Mouse (Mus musculus) stomach, embryonic 15.5 days (tissue): ENCODE results near the gene Gpatch8. TPM values are rescaled to one million over a fixed set of nuclear protein-coding genes. Genes with fewer than 3 reads are reported as not detected.
A peak's percentile ranks its signal among the peaks of the same experiment; 100 is the strongest.

Experiments
- ATAC-seq: fragments of 200-750 bp; cut with Nextera tagmentation; 2 replicates; pipeline ENCODE4 v1.8.0; 2017; ENCODE audit warnings: low read depth, moderate number of reproducible peaks, moderate TSS enrichment; ENCODE audit not compliant: insufficient read depth, low FRiP score
- H3K27ac ChIP-seq: fragments of 300-500 bp; sonication (generic); 2 replicates; pipeline ENCODE4 v1.5.1; 2015; ENCODE audit warnings: mild to moderate bottlenecking, inconsistent platforms
- H3K27me3 ChIP-seq: fragments of 300-500 bp; sonication (generic); replicated peaks from 2 replicates; pipeline ENCODE4 v1.6.1; 2015; ENCODE audit warnings: inconsistent platforms
- H3K36me3 ChIP-seq: fragments of 300-500 bp; sonication (generic); 2 replicates; pipeline ENCODE4 v1.6.1; 2015; ENCODE audit warnings: inconsistent platforms
- H3K4me1 ChIP-seq: fragments of 300-500 bp; sonication (generic); 2 replicates; pipeline ENCODE4 v1.6.1; 2015; ENCODE audit warnings: inconsistent platforms
- H3K4me2 ChIP-seq: fragments of 300-500 bp; sonication (generic); 2 replicates; pipeline ENCODE4 v1.6.1; 2015; ENCODE audit warnings: mild to moderate bottlenecking, inconsistent platforms
- H3K4me3 ChIP-seq: fragments of 300-500 bp; sonication (generic); replicated peaks from 2 replicates; pipeline ENCODE4 v1.5.1; 2015; ENCODE audit warnings: inconsistent platforms
- H3K9ac ChIP-seq: fragments of 300-500 bp; sonication (generic); 2 replicates; pipeline ENCODE4 v1.6.1; 2015; ENCODE audit warnings: inconsistent platforms
- H3K9me3 ChIP-seq: fragments of 300-500 bp; sonication (generic); 2 replicates; pipeline ENCODE4 v1.6.1; 2016; ENCODE audit warnings: inconsistent platforms
- WGBS: fragments of 180-500 bp; shearing (Covaris S2); methylation state at CpG from one replicate; pipeline ENCODE4 v1.1.7; 2015; 5-methylcytosine and 5-hydroxymethylcytosine counted together
- polyA plus RNA-seq: library from polyadenylated mRNA; unstranded; fragments of >200 nt; fragmentation: Nextera tagmentation; extraction: Ambion mirVana; gene quantifications from 2 replicates; pipeline ENCODE4 v1.2.1, GENCODE M21; 2015

The Gpatch8 gene
- polyA plus RNA-seq, 1 experiment from 2014 or later, result 51.0 TPM

DNA sequence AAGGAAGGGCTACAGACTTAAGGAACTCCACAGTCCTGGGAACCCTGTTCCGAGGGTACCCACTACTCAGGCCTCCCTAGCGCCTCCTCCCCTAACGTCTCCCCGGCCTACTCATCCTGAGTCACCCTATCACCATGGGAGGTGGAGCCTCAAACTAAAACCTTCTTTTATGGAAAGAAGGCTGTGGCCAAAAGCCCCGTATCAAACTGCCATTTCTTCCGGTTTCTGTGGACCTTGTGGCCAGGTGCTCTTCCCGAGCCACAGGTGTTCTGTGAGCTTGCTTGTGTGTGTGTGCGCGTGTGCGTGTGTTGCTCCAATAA, 119.8 kb downstream of the Gpatch8 start:
- Histone ChIP-seq H3K9me3 (no peaks in the 10 kb centered on the region), H3K4me3 (no peak overlapping the region), H3K36me3 (peaks cover 26% of the 10 kb centered on the region), H3K4me1 (peaks cover 27% of the 10 kb centered on the region), H3K27ac (no peak overlapping the region), H3K9ac (no peak overlapping the region), H3K27me3 (no peaks in the 10 kb centered on the region), H3K4me2 (no peak overlapping the region)
- 73% methylated on average over 10 of the region's 10 CpGs for WGBS
- ATAC-seq, result no peak

DNA sequence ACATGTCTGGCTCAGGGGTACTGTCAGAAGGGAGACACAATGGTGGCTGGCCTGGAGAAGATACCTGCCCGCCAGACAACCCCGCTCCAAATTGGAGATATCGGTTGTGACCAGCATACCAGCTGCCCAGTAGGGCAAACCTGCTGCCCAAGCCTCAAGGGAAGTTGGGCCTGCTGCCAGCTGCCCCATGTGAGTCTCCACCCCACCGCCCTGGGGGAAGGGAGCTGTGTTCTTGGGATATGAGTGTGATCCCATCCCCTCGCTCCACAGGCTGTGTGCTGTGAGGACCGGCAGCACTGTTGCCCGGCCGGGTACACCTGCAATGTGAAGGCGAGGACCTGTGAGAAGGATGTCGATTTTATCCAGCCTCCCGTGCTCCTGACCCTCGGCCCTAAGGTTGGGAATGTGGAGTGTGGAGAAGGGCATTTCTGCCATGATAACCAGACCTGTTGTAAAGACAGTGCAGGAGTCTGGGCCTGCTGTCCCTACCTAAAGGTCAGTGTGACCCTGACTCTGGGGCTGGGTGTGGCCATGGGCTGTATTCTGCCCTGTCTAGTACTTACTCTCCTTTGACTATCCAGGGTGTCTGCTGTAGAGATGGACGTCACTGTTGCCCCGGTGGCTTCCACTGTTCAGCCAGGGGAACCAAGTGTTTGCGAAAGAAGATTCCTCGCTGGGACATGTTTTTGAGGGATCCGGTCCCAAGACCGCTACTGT, 120.3 kb downstream of the Gpatch8 start:
- Histone ChIP-seq H3K4me1 (peaks cover 31% of the 10 kb centered on the region), H3K4me3 (no peak overlapping the region), H3K9me3 (no peaks in the 10 kb centered on the region), H3K9ac (no peak overlapping the region), H3K27ac (no peak overlapping the region), H3K4me2 (no peak overlapping the region), H3K36me3 (peaks cover 23% of the 10 kb centered on the region), H3K27me3 (no peaks in the 10 kb centered on the region)
- no peak for ATAC-seq
- WGBS, result 91% methylated on average over 18 of the region's 18 CpGs

DNA sequence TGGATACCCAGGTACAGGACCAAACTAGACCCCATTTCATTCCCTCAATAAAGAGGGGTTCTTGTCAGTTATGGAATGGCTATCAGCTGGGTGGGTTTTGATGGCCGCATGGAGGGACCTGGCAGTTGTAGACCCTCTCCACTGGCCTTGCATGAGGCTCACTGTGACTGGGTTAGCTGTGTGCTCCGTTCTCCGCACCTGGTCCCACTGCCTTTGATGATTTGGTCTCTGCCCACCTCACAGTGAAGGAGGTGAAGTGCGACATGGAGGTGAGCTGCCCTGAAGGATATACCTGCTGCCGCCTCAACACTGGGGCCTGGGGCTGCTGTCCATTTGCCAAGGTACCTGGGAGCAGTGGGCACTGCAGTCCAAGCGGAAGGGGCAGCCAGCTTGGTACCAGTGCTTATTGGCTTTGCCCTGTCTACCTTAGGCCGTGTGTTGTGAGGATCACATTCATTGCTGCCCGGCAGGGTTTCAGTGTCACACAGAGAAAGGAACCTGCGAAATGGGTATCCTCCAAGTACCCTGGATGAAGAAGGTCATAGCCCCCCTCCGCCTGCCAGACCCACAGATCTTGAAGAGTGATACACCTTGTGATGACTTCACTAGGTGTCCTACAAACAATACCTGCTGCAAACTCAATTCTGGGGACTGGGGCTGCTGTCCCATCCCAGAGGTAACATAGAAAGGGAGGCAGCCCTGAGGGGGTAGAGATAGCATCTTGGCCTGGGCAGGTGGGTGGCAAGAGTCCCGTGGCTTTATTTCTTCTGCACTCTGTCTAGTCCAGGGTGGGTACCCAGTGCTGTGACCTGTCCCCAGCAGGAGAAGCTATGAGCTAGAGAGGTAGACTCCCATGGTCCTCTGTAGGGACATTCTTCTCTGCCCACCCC, 121.1 kb downstream of the Gpatch8 start:
- ATAC-seq, result no peak
- 91% methylated on average over 11 of the region's 11 CpGs for WGBS
- H3K4me3 ChIP-seq, result no peak overlapping the region

DNA sequence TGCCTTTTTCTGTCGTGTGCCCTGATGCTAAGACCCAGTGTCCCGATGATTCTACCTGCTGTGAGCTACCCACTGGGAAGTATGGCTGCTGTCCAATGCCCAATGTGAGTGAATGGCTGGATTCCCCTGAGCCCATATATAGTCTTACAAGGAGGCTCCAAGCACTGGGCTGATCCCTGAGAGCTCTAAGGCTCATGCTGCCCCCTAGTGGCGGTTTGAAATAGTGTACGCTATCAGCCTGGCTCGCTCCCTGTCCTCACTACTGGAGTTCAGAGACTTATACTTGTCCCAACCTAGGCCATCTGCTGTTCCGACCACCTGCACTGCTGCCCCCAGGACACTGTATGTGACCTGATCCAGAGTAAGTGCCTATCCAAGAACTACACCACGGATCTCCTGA, 121.8 kb downstream of the Gpatch8 start:
- Histone ChIP-seq H3K9me3 (no peaks in the 10 kb centered on the region), H3K27ac (no peak overlapping the region), H3K4me3 (no peak overlapping the region), H3K27me3 (no peaks in the 10 kb centered on the region), H3K4me2 (no peak overlapping the region), H3K4me1 (peaks cover 35% of the 10 kb centered on the region), H3K9ac (no peak overlapping the region), H3K36me3 (peaks cover 17% of the 10 kb centered on the region)
- 14% methylated on average over 7 of the region's 7 CpGs for WGBS
- peak; percentile 29; the same call in 1 of the 2 replicates for ATAC-seq

More for the DNA sequence above, 121.1 kb downstream of the Gpatch8 start:
- Histone ChIP-seq H3K9ac (no peak overlapping the region), H3K4me2 (no peak overlapping the region), H3K9me3 (no peaks in the 10 kb centered on the region), H3K27ac (no peak overlapping the region), H3K4me1 (peaks cover 31% of the 10 kb centered on the region), H3K27me3 (no peaks in the 10 kb centered on the region), H3K36me3 (peaks cover 22% of the 10 kb centered on the region)

DNA sequence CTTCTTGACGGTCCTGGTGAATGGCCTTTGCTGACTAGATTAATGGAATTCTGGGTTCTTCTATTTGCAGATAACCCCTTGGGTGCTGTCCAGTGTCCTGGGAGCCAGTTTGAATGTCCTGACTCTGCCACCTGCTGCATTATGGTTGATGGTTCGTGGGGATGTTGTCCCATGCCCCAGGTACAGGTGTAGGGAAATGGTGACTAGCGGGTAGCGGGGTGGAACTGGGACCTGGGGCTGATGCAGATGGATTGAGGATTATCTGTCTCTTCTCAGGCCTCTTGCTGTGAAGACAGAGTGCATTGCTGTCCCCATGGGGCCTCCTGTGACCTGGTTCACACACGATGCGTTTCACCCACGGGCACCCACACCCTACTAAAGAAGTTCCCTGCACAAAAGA, 122.3 kb downstream of the Gpatch8 start:
- no peak for ATAC-seq
- WGBS, result 90% methylated on average over 7 of the region's 7 CpGs

DNA sequence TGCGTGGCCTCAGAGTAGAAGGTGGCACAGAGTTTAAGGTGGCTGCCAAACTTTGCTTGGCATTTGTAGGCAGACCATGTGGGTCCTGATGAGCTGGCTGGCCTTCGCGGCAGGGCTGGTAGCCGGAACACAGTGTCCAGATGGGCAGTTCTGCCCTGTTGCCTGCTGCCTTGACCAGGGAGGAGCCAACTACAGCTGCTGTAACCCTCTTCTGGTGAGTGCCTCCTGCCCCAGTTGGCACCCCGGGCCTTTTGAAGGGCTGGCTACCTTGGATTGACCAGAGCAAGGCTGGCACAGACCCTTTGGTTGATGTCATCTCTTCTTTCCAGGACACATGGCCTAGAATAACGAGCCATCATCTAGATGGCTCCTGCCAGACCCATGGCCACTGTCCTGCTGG, 123.3 kb downstream of the Gpatch8 start:
- H3K4me1 ChIP-seq, result peaks cover 27% of the 10 kb centered on the region
- no peaks in the 10 kb centered on the region for H3K27me3 ChIP-seq
- H3K4me2 ChIP-seq, result peak overlapping the region; percentile 14; the same call in 1 of the 2 replicates
- WGBS, result 92% methylated on average over 6 of the region's 6 CpGs
- no peak overlapping the region for H3K9ac ChIP-seq
- no peak for ATAC-seq
- H3K36me3 ChIP-seq, result peaks cover 17% of the 10 kb centered on the region
- H3K4me3 ChIP-seq, result no peak overlapping the region
- H3K27ac ChIP-seq, result no peak overlapping the region
- H3K9me3 ChIP-seq, result no peaks in the 10 kb centered on the region

More for the DNA sequence above, 122.3 kb downstream of the Gpatch8 start:
- H3K4me1 ChIP-seq, result peaks cover 36% of the 10 kb centered on the region
- no peak overlapping the region for H3K9ac ChIP-seq
- no peaks in the 10 kb centered on the region for H3K27me3 ChIP-seq
- H3K36me3 ChIP-seq, result peaks cover 17% of the 10 kb centered on the region
- H3K9me3 ChIP-seq, result no peaks in the 10 kb centered on the region
- H3K4me2 ChIP-seq, result no peak overlapping the region
- no peak overlapping the region for H3K4me3 ChIP-seq
- H3K27ac ChIP-seq, result 0 out of 2 replicates have a peak overlapping the region, but pooled peaks have one; percentile 33

DNA sequence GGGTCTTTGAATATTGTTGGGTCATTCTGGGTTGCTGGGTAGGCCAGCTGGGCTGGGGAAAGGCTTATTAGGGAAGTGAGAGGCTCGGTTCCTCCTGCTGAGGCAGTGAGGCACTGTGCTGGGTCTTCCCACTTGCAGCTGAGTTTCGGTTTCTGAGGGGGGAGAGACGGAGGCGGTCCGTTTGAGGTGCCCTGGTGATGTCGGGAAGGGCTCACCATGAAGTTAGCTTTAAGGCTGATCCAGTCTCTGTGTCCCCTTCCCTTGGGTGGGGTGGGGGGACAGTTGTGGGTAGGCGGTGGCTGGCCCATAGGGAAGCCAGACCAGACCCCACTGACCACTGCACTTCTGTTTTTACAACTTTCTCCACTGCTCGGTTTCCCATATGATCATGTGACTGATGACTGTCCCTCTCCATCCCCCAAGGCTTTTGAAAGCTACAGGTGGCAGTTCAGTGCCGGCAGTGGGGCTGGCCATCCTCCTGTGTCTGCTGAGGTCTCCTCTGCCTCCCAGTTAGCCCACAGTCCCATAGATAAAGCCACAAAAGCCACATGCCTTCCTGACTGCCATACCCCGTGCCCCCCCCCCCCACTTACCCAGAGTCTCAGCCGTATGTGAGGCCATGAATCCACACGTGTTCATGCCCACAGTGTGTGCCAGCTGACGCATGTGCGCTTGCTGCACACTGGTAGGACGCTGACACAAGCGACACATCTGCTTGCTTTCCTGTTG, 123.9 kb downstream of the Gpatch8 start:
- no peaks in the 10 kb centered on the region for H3K27me3 ChIP-seq
- no peak overlapping the region for H3K27ac ChIP-seq
- no peak overlapping the region for H3K9ac ChIP-seq
- no peak for ATAC-seq
- H3K4me2 ChIP-seq, result peak overlapping the region; percentile 17
- no peak overlapping the region for H3K4me3 ChIP-seq
- peaks cover 21% of the 10 kb centered on the region for H3K4me1 ChIP-seq
- no peaks in the 10 kb centered on the region for H3K9me3 ChIP-seq
- whole genome bisulfite sequencing, result 60% methylated on average over 16 of the region's 16 CpGs
- peaks cover 17% of the 10 kb centered on the region for H3K36me3 ChIP-seq

DNA sequence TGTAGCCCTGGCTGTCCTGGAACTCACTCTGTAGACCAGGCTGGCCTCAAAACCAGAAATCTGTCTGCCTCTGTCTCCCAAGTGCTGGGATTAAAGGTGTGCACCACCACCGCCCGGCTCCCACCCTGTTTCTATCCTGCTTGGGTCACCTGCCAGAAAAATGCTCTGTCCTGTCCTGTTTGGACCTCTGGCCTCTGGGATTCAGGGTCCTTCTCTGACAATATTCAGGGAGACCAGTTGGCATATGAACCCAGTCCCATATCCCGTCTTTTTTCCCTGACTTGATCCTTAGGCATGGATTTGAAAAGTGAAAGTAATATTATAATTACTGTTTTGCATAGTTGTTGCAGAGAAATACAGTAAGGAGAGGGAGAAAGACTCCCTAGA, 124.5 kb downstream of the Gpatch8 start:
- Histone ChIP-seq H3K9ac (no peak overlapping the region), H3K9me3 (no peaks in the 10 kb centered on the region), H3K27me3 (no peaks in the 10 kb centered on the region), H3K4me3 (no peak overlapping the region), H3K4me2 (peak overlapping the region; percentile 17), H3K27ac (no peak overlapping the region), H3K36me3 (peaks cover 17% of the 10 kb centered on the region), H3K4me1 (peaks cover 17% of the 10 kb centered on the region)
- no peak for ATAC-seq
- WGBS, result 71% methylated on average over 3 of the region's 3 CpGs

DNA sequence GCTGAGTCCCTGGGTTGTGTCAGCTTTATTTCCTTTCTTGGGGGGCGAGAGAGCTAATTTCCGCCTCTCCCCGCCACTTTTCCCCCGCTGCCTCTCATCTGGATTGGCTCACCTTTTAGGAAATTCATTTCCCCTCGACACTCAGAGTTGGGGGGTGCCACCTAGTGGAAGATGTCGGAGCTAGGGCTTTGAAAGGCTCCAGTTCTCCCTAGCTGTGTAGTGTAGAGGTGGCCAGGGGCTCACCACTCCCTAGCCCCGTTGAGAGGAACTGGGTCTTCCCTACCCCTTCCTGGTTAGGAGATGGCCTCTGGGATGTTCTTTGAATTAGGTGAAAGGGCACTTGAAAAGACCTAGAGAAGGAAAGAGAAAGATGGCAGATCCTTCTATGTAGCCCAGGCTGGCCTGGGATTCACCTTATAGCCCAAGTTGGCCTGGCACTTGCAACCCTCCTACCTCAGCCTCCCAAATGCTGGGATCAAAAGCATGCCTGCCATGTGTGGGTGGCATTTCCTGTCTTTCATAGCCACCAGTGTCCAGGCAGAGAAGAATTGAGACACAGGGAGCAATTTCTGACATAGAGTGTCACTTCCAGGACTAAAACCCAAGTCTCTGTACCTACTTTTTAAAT, 125.1 kb downstream of the Gpatch8 start:
- ATAC-seq, result 0 out of 2 replicates have a peak, but pooled peaks have one; percentile 41
- H3K4me2 ChIP-seq, result peak overlapping the region; percentile 90
- H3K27ac ChIP-seq, result peak overlapping the region; percentile 90
- H3K27me3 ChIP-seq, result no peaks in the 10 kb centered on the region
- 0% methylated on average over 7 of the region's 7 CpGs for WGBS
- peak overlapping the region; percentile 67 for H3K4me3 ChIP-seq
- H3K4me1 ChIP-seq, result peaks cover 17% of the 10 kb centered on the region
- no peaks in the 10 kb centered on the region for H3K9me3 ChIP-seq
- H3K36me3 ChIP-seq, result peaks cover 15% of the 10 kb centered on the region
- H3K9ac ChIP-seq, result peak overlapping the region; percentile 38

DNA sequence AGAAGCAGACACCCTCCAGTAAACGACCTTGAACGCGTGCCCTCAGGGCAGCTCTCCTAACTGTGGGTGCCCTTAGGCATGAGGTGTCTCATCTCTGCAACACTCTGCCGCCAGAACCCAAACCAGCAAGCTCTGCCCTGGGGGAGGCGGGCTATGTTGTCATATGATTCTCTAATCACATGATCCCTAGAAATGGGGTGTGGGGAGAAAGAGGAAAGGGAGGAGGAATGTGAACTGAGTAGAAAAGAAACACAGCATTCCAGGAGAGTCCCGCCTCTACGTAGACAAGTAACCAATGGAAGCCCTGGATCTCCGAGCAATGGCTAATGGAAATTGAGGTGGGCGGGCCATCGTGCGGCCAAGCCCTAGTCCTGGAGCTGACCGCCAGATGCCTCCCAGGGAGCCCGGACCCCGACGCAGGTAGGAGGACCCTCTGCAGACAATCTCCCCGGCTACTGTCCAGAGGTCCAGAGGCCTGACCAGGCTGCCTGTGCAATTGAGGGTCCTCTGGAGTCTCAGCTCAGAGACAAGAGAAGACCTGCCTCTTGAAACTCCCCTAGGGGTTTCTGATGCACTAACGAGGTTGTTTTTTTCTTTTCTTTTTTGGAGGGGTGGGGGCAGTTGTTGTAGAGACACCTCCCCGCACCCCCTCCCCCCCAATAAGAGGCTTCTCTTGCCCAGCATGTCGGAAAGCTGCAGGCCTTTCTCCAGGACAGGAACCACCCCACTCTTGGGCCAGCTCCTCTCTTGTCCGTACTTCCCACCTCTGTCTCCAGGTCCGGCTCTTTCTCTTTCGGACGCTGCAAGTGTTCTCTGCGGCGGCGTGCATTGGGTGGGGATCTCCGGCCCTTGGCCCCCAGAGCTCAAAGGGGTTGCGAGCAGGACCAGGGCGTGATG, 125.8 kb downstream of the Gpatch8 start, which contains the start of gene Grn:
Gene Grn, plus strand, starts transcription at position 195 of the 897 bp plus-strand sequence.
- H3K4me2 ChIP-seq, result peak within 1 kb of the TSS; percentile 90
- no peaks in the 10 kb centered on the region for H3K27me3 ChIP-seq
- H3K27ac ChIP-seq, result peak within 1 kb of the TSS; percentile 90
- peak within 1 kb of the TSS; percentile 40 for H3K9ac ChIP-seq
- ATAC-seq, result peak; percentile 89
- peaks cover 17% of the 10 kb centered on the region for H3K4me1 ChIP-seq
- under 1% methylated on average over 29 of the region's 29 CpGs for WGBS
- no peaks in the 10 kb centered on the region for H3K9me3 ChIP-seq
- H3K4me3 ChIP-seq, result peak within 1 kb of the TSS; percentile 67
- H3K36me3 ChIP-seq, result peaks cover 7% of the 10 kb centered on the region
